Mouse (Mus musculus) 3134 (cell line): ENCODE measurements around the gene BC030499.
A peak's percentile ranks its signal among the peaks of the same experiment; 100 is the strongest.

ENCODE experiments used
- DNase-seq: peaks from one replicate; pipeline ENCODE4 v3.0.0-alpha.2; 2011; ENCODE audit warnings: low spot score; ENCODE audit not compliant: insufficient read length; ENCODE audit errors: extremely low read depth

The BC030499 gene

GRCm38 (mm10) chr11:78344890-78345715 lies 54.5 kb downstream of the BC030499 start:
- DNase-seq = peak; percentile 78

- DNase-seq = no peak
These were observed 55.2 kb downstream of the BC030499 start for GRCm38 (mm10) chr11:78345801-78346200.
